Mouse (Mus musculus): Measurements from ENCODE around the gene D11Wsu47e. TPM values are rescaled to one million over a fixed set of nuclear protein-coding genes. Genes with fewer than 3 reads are reported as not detected.

The D11Wsu47e gene
- 21.3 and 25.4 TPM in 2 replicates for polyA plus RNA-seq (2014; fragmentation: Nextera tagmentation; extraction: Ambion mirVana)

DNA sequence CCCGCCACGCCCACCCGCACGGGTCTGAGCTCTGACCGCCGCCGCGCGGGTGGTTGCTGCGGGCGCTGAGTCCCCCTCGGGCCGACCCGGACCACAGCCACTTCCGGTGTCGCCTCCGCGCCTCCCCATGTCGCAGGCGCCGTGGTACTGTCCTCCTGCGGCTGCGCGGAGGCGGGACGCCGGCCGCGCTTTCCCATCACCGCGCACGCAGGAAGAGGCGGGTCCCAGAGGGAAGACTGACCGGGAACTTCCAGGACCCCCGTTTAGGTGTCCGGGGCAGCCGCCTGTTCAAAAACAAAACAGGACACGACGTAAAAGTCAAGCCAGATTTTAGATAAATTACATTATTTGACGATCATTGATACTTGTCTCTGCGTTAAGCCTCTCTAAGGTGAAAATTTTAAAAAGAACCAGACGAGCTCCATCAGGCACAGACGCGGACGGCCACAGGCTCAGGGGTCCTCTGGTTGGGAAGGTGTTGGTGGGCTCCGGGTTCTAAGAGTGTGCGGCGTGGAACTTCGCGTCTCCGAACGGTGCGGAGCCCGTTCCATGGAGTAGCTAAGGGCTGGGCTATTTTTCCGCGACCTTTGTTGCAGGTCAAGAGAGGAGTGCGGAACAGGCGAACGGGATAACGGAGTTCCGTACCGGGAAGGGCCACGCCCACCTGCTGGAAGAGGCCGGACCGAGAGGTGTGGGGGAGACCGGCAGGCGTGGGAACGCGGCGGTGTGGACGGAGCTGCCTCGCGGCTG lies at the start of gene D11Wsu47e, which contains the start of gene Fam104a:
D11Wsu47e (plus strand) TSS at position 456 of the 750 bp plus-strand sequence.
Fam104a (minus strand) TSS at position 199 of the 750 bp plus-strand sequence.
- Histone ChIP-seq H3K36me3 (ENCODE audit: control insufficient read depth, insufficient read depth, low read length) (peaks cover 13% of the 10 kb centered on the region), H3K9me3 (ENCODE audit: control insufficient read depth, low read depth, low read length) (no peaks in the 10 kb centered on the region), H3K4me1 (ENCODE audit: control insufficient read depth, insufficient read depth, low read length) (peaks cover 32% of the 10 kb centered on the region), H3K4me3 (ENCODE audit: low read depth, low read length) (peak within 1 kb of the TSS; percentile 87), H3K27me3 (ENCODE audit: control insufficient read depth, insufficient read depth, low read length) (no peaks in the 10 kb centered on the region), H3K4me2 (replicated peaks; ENCODE audit: low read depth, low read length) (peak within 1 kb of the TSS; percentile 68), H3K27ac (ENCODE audit: low read length) (peak within 1 kb of the TSS; percentile 95), H3K9ac (replicated peaks; ENCODE audit: low read depth, low read length) (peak within 1 kb of the TSS; percentile 82)
- WGBS: under 1% methylated on average over 70 of the region's 73 CpGs
- peak; percentile 93 for ATAC-seq (ENCODE audit: insufficient number of reproducible peaks, insufficient read depth, low FRiP score, low read depth)

DNA sequence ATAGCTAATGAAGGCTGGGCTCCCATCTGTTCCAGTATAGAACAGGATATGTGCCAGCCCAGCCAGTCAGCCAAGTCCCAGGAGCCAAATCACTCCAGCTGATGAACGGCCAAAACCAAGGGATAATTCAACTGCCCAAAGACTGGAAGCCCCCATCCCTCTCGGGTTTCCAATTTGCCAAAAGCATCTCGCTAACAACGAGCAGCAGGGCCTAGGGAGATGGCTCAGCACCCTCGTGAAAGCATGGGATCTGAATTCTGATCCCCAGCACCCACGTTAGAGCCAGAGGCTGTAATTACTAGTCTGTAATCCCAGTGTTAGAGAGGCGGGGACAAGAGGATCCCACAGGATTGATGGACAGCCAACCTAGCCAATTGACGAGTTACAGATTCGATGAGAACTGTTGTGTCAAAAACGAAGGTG lies 49.5 kb upstream of the D11Wsu47e start:
- 72% methylated on average over 10 of the region's 10 CpGs for WGBS
- no peak overlapping the region for H3K9ac ChIP-seq (replicated peaks; ENCODE audit: low read depth, low read length)

GRCm38 (mm10) chr11:113638680-113639079 lies 45.5 kb upstream of the D11Wsu47e start:
- Histone ChIP-seq H3K27me3 (ENCODE audit: control insufficient read depth, insufficient read depth, low read length) (no peaks in the 10 kb centered on the region), H3K9me3 (ENCODE audit: control insufficient read depth, low read depth, low read length) (no peaks in the 10 kb centered on the region), H3K9ac (replicated peaks; ENCODE audit: low read depth, low read length) (no peak overlapping the region), H3K27ac (ENCODE audit: low read length) (no peak overlapping the region), H3K4me1 (ENCODE audit: control insufficient read depth, insufficient read depth, low read length) (no peaks in the 10 kb centered on the region), H3K4me3 (ENCODE audit: low read depth, low read length) (no peak overlapping the region), H3K36me3 (ENCODE audit: control insufficient read depth, insufficient read depth, low read length) (no peaks in the 10 kb centered on the region), H3K4me2 (replicated peaks; ENCODE audit: low read depth, low read length) (no peak overlapping the region)
- ATAC-seq (ENCODE audit: insufficient number of reproducible peaks, insufficient read depth, low FRiP score, low read depth): no peak
- 91% methylated on average over 12 of the region's 12 CpGs for WGBS

More for the DNA sequence above, 49.5 kb upstream of the D11Wsu47e start:
- Histone ChIP-seq H3K27ac (ENCODE audit: low read length) (no peak overlapping the region), H3K4me3 (ENCODE audit: low read depth, low read length) (no peak overlapping the region), H3K4me1 (ENCODE audit: control insufficient read depth, insufficient read depth, low read length) (no peaks in the 10 kb centered on the region), H3K36me3 (ENCODE audit: control insufficient read depth, insufficient read depth, low read length) (no peaks in the 10 kb centered on the region), H3K4me2 (replicated peaks; ENCODE audit: low read depth, low read length) (no peak overlapping the region), H3K9me3 (ENCODE audit: control insufficient read depth, low read depth, low read length) (no peaks in the 10 kb centered on the region), H3K27me3 (ENCODE audit: control insufficient read depth, insufficient read depth, low read length) (no peaks in the 10 kb centered on the region)
- ATAC-seq (ENCODE audit: insufficient number of reproducible peaks, insufficient read depth, low FRiP score, low read depth): no peak

- 0 out of 2 replicates have a peak, but pooled peaks cover 1% of the 10 kb centered on the region for H3K4me1 ChIP-seq (ENCODE audit: control insufficient read depth, insufficient read depth, low read length)
- no peak overlapping the region for H3K27ac ChIP-seq (ENCODE audit: low read length)
- WGBS: 85% methylated on average over 3 of the region's 3 CpGs
- H3K4me2 ChIP-seq (replicated peaks; ENCODE audit: low read depth, low read length): no peak overlapping the region
- no peaks in the 10 kb centered on the region for H3K27me3 ChIP-seq (ENCODE audit: control insufficient read depth, insufficient read depth, low read length)
- no peaks in the 10 kb centered on the region for H3K9me3 ChIP-seq (ENCODE audit: control insufficient read depth, low read depth, low read length)
- no peak overlapping the region for H3K4me3 ChIP-seq (ENCODE audit: low read depth, low read length)
- no peak for ATAC-seq (ENCODE audit: insufficient number of reproducible peaks, insufficient read depth, low FRiP score, low read depth)
- no peaks in the 10 kb centered on the region for H3K36me3 ChIP-seq (ENCODE audit: control insufficient read depth, insufficient read depth, low read length)
- no peak overlapping the region for H3K9ac ChIP-seq (replicated peaks; ENCODE audit: low read depth, low read length)
Observed at GRCm38 (mm10) chr11:113645181-113645580, 39.0 kb upstream of the D11Wsu47e start.

- H3K27ac ChIP-seq (ENCODE audit: low read length): no peak overlapping the region
- ATAC-seq (ENCODE audit: insufficient number of reproducible peaks, insufficient read depth, low FRiP score, low read depth): no peak
- peaks cover 16% of the 10 kb centered on the region for H3K36me3 ChIP-seq (ENCODE audit: control insufficient read depth, insufficient read depth, low read length)
- H3K9ac ChIP-seq (replicated peaks; ENCODE audit: low read depth, low read length): no peak overlapping the region; the same call in 1 of the 2 replicates
- peaks cover 5% of the 10 kb centered on the region; the same call in 1 of the 2 replicates for H3K4me1 ChIP-seq (ENCODE audit: control insufficient read depth, insufficient read depth, low read length)
- H3K4me2 ChIP-seq (replicated peaks; ENCODE audit: low read depth, low read length): 0 out of 2 replicates have a peak overlapping the region, but pooled peaks have one; percentile 66
- no peaks in the 10 kb centered on the region for H3K27me3 ChIP-seq (ENCODE audit: control insufficient read depth, insufficient read depth, low read length)
- no peak overlapping the region for H3K4me3 ChIP-seq (ENCODE audit: low read depth, low read length)
- H3K9me3 ChIP-seq (ENCODE audit: control insufficient read depth, low read depth, low read length): no peaks in the 10 kb centered on the region
- 4% methylated on average over 15 of the region's 15 CpGs for WGBS
Observed at GRCm38 (mm10) chr11:113648152-113648551, 36.1 kb upstream of the D11Wsu47e start.

- H3K27ac ChIP-seq (ENCODE audit: low read length): peak within 1 kb of the TSS; percentile 77; the same call in 1 of the 2 replicates
- peak within 1 kb of the TSS; percentile 96 for H3K4me3 ChIP-seq (ENCODE audit: low read depth, low read length)
- peak within 1 kb of the TSS; percentile 88 for H3K9ac ChIP-seq (replicated peaks; ENCODE audit: low read depth, low read length)
- no peaks in the 10 kb centered on the region for H3K27me3 ChIP-seq (ENCODE audit: control insufficient read depth, insufficient read depth, low read length)
- H3K4me2 ChIP-seq (replicated peaks; ENCODE audit: low read depth, low read length): peak within 1 kb of the TSS; percentile 66
- H3K4me1 ChIP-seq (ENCODE audit: control insufficient read depth, insufficient read depth, low read length): peaks cover 5% of the 10 kb centered on the region; the same call in 1 of the 2 replicates
- ATAC-seq (ENCODE audit: insufficient number of reproducible peaks, insufficient read depth, low FRiP score, low read depth): no peak
- H3K9me3 ChIP-seq (ENCODE audit: control insufficient read depth, low read depth, low read length): no peaks in the 10 kb centered on the region
- H3K36me3 ChIP-seq (ENCODE audit: control insufficient read depth, insufficient read depth, low read length): peaks cover 23% of the 10 kb centered on the region
- 40% methylated on average over 26 of the region's 26 CpGs for WGBS
Observed at GRCm38 (mm10) chr11:113648690-113649352, 35.4 kb upstream of the D11Wsu47e start, which contains the start of gene Cog1. Gene Cog1, plus strand, starts transcription at chr11:113649169.

DNA sequence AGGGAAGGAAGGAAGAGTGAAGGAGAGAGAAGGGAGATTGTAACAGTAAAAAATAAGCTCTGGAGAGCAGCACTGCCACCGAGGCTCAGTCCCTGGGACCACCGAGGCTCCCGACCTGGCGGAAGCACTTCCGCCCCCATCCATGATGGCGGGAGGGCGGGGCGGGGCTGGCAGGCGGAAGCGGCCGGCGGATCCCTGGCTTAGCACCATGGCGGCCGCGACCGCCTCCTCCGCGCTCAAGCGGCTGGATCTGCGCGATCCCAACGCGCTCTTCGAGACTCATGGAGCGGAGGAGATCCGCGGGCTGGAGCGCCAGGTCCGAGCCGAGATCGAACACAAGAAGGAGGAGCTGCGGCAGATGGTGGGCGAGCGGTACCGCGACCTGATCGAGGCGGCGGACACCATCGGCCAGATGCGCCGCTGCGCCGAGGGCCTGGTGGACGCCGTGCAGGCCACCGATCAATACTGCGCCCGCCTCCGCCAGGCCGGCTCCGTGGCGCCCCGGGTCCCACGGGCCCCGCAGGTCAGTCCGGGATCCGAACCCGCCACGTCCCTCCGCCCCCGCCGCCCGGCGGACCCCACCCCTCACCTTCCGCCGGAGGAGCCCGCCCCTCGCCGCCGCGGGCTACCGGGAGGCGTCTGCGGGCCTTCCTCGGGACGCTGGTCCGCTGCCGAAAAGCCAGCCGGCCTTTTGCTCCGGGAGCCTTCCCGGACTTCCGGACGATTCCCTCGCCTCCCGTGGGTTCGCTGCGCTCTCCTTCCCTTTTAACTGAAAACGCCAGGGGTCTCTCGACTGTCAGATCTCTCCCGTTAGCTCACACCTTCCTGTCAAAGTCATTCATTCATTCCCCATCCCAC lies 34.6 kb upstream of the D11Wsu47e start, which contains the start of gene Slc39a11:
Slc39a11 (minus strand) TSS at position 727 of the 858 bp plus-strand sequence.
- no peaks in the 10 kb centered on the region for H3K27me3 ChIP-seq (ENCODE audit: control insufficient read depth, insufficient read depth, low read length)
- peak within 1 kb of the TSS; percentile 96 for H3K4me3 ChIP-seq (ENCODE audit: low read depth, low read length)
- no peaks in the 10 kb centered on the region for H3K9me3 ChIP-seq (ENCODE audit: control insufficient read depth, low read depth, low read length)
- under 1% methylated on average over 82 of the region's 91 CpGs for WGBS
- peaks cover 5% of the 10 kb centered on the region; the same call in 1 of the 2 replicates for H3K4me1 ChIP-seq (ENCODE audit: control insufficient read depth, insufficient read depth, low read length)
- peaks cover 31% of the 10 kb centered on the region for H3K36me3 ChIP-seq (ENCODE audit: control insufficient read depth, insufficient read depth, low read length)
- H3K4me2 ChIP-seq (replicated peaks; ENCODE audit: low read depth, low read length): peak within 1 kb of the TSS; percentile 66
- peak; percentile 59 for ATAC-seq (ENCODE audit: insufficient number of reproducible peaks, insufficient read depth, low FRiP score, low read depth)
- peak within 1 kb of the TSS; percentile 77; the same call in 1 of the 2 replicates for H3K27ac ChIP-seq (ENCODE audit: low read length)
- peak within 1 kb of the TSS; percentile 88 for H3K9ac ChIP-seq (replicated peaks; ENCODE audit: low read depth, low read length)
